Mouse (Mus musculus): Measurements from ENCODE around the gene Nxph2.
"Not testable (repeated sequence)": the region's sequence is repeated elsewhere in the genome, so short reads cannot be mapped to it uniquely, and the experiment has no call there.

Gene Nxph2

GRCm38 (mm10) chr2:23320746-23321585 is at the start of gene Nxph2:
Nxph2 (plus strand) TSS chr2:23321246.
- peak; percentile 97 for ATAC-seq (ENCODE audit: low TSS enrichment)

- ATAC-seq (ENCODE audit: low TSS enrichment), result not testable (repeated sequence)
Measured at GRCm38 (mm10) chr2:23290991-23291390, 30.1 kb upstream of the Nxph2 start.

- ATAC-seq (ENCODE audit: low TSS enrichment), result peak; percentile 89
Measured at GRCm38 (mm10) chr2:23314869-23315268, 6.2 kb upstream of the Nxph2 start.

All from frontal cortex, adult (tissue).